Mouse (Mus musculus): ENCODE results near the gene Tchp.

Tchp gene

GRCm38 (mm10) chr5:114707265-114708068 is at the start of gene Tchp:
TSS of gene Tchp (plus strand) at chr5:114707760.
- in situ Hi-C loops (cut with MseI, MboI) = no loop called here

GRCm38 (mm10) chr5:114658255-114658654 is 49.3 kb upstream of the Tchp start, which contains the start of gene Trpv4:
TSS of gene Trpv4 (minus strand) at chr5:114658421.
- in situ Hi-C loops (cut with MseI, MboI) = no loop called here

GRCm38 (mm10) chr5:114661029-114661428 is 46.5 kb upstream of the Tchp start:
- in situ Hi-C loops (cut with MseI, MboI) = no loop called here

GRCm38 (mm10) chr5:114664139-114664538 is 43.4 kb upstream of the Tchp start:
- in situ Hi-C loops (cut with MseI, MboI) = no loop called here

GRCm38 (mm10) chr5:114664750-114665149 is 42.8 kb upstream of the Tchp start:
- in situ Hi-C loops (cut with MseI, MboI) = loop anchor here in 1 of 2 experiments (5.0 kb wide), 1 partner anchor 32 kb away; no protein-coding TSS in a partner anchor

GRCm38 (mm10) chr5:114666659-114667058 is 40.9 kb upstream of the Tchp start:
- in situ Hi-C loops (cut with MseI, MboI) = loop anchor here in 1 of 2 experiments (5.0 kb wide), 1 partner anchor 34 kb away; no protein-coding TSS in a partner anchor

GRCm38 (mm10) chr5:114667228-114667856 is 40.2 kb upstream of the Tchp start:
- in situ Hi-C loops (cut with MseI, MboI) = loop anchor here in 1 of 2 experiments (5.0 kb wide), 1 partner anchor 35 kb away; no protein-coding TSS in a partner anchor

GRCm38 (mm10) chr5:114669014-114669413 is 38.5 kb upstream of the Tchp start:
- in situ Hi-C loops (cut with MseI, MboI) = loop anchor here in 1 of 2 experiments (5.0 kb wide), 1 partner anchor 37 kb away; no protein-coding TSS in a partner anchor

- in situ Hi-C loops (cut with MseI, MboI) = no loop called here
Measured at GRCm38 (mm10) chr5:114673114-114673513, 34.4 kb upstream of the Tchp start.

- in situ Hi-C loops (cut with MseI, MboI) = no loop called here
Measured at GRCm38 (mm10) chr5:114674594-114674993, 33.0 kb upstream of the Tchp start.

GRCm38 (mm10) chr5:114679841-114680591 is 27.5 kb upstream of the Tchp start:
- in situ Hi-C loops (cut with MseI, MboI) = no loop called here

GRCm38 (mm10) chr5:114680676-114681285 is 26.8 kb upstream of the Tchp start:
- in situ Hi-C loops (cut with MseI, MboI) = no loop called here

- in situ Hi-C loops (cut with MseI, MboI) = no loop called here
Measured at GRCm38 (mm10) chr5:114681717-114682116, 25.8 kb upstream of the Tchp start.

GRCm38 (mm10) chr5:114685986-114686385 is 21.6 kb upstream of the Tchp start:
- in situ Hi-C loops (cut with MseI, MboI) = no loop called here

GRCm38 (mm10) chr5:114686726-114687210 is 20.8 kb upstream of the Tchp start:
- in situ Hi-C loops (cut with MseI, MboI) = no loop called here

- in situ Hi-C loops (cut with MseI, MboI) = no loop called here
Measured at GRCm38 (mm10) chr5:114687901-114688300, 19.7 kb upstream of the Tchp start.

- in situ Hi-C loops (cut with MseI, MboI) = no loop called here
Measured at GRCm38 (mm10) chr5:114688703-114689102, 18.9 kb upstream of the Tchp start.

- in situ Hi-C loops (cut with MseI, MboI) = no loop called here
Measured at GRCm38 (mm10) chr5:114689700-114690366, 17.7 kb upstream of the Tchp start.

- in situ Hi-C loops (cut with MseI, MboI) = no loop called here
Measured at GRCm38 (mm10) chr5:114690633-114691567, 16.7 kb upstream of the Tchp start, which contains the start of gene Gltp. TSS of gene Gltp (minus strand) at chr5:114690984.

Data from mouse trophoblast stem cell (cell line).